Mouse (Mus musculus): ENCODE measurements around the gene Pex7.
A peak's percentile ranks its signal among the peaks of the same experiment; 100 is the strongest.
"Not testable (repeated sequence)": the region's sequence is repeated elsewhere in the genome, so short reads cannot be mapped to it uniquely, and the experiment has no call there.

Pex7 gene

GRCm38 (mm10) chr10:19933511-19934383 is 26.3 kb upstream of the Pex7 start:
- DNase-seq (ENCODE audit: low spot score) = peak; percentile 82

- no peak for DNase-seq (ENCODE audit: low spot score)
These were observed 25.5 kb upstream of the Pex7 start for GRCm38 (mm10) chr10:19932986-19933385.

DNA sequence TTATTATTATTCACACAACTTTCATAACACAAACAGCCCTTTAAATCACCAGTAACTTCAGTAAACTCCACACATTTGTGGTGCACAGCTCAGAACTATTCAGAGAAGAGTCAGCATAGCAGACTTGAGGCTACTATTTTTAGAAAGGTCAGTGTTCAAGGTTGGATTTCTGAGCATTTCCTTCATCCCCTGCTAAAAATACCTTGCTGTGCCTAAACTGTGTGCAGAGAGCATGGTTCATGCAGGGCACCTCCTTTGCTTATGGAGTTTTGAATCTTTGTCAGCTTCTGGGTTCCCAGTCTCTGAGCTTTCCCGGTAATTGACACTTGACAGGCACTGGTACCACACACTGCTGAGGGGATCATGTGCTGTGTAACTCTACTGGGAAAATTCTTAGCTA is 20.7 kb upstream of the Pex7 start:
- DNase-seq (ENCODE audit: low spot score) = no peak

GRCm38 (mm10) chr10:19926391-19926897 is 19.0 kb upstream of the Pex7 start:
- not testable (repeated sequence) for DNase-seq (ENCODE audit: low spot score)

DNA sequence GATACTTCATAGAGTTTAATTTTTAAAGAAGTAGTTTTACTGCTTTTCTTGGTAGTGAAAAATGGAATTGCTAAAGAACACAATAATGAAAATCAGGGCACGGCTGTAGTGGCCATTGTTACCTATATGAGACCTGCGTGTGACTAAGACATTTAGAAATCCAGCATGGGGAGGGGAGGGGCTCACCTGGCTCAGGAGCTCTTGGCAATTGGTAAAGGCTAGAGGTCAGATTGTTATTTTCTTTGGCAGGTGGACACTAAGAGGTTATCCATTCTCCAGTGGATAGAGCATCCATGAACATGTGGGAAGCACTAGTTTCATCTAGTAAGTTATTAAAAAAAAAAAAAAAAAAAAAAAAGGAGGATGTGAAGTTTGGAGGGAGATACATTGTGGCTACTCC is 16.8 kb upstream of the Pex7 start:
- no peak for DNase-seq (ENCODE audit: low spot score)

DNA sequence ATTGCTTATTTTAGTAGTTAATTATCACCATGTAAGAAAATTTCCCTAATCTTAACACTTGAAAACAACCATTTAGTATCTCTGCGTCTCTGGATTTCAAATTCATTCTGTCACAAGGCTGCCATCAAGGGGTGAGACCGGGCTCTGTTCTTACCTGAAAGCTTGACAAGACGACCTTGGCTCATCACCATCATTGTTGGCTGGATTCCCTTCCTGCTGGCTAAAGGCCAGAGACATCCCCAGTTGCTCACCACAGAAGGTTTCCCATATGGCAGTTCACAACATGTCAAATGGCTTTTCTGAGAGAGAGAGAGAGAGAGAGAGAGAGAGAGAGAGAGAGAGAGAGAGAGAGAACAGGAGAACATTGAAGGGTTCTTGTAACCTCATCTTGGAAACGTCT is 14.9 kb upstream of the Pex7 start:
- DNase-seq (ENCODE audit: low spot score) = no peak

DNA sequence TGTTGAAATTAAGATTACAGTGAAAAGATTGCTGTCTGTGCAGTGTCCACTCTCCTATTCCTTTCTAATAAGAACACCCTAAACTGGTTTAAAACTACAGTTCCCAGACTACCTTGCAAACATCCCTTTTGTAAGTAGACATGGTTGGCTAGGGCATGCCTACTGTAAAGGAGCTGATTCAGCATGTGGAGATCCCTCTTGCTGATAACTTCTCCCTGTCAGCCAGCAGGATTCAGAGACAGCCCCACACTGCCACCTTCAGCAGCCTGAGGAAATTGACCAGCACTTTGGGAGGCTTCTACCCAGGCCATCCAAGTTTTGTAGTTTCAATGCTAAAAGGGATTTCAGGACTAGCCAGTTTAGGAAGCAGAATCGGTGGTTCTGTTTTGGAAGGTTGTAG is 7.8 kb upstream of the Pex7 start:
- peak; percentile 58 for DNase-seq (ENCODE audit: low spot score)

- no peak for DNase-seq (ENCODE audit: low spot score)
These were observed 6.3 kb upstream of the Pex7 start for GRCm38 (mm10) chr10:19913806-19914205.

- DNase-seq (ENCODE audit: low spot score) = no peak
These were observed 4.1 kb upstream of the Pex7 start for GRCm38 (mm10) chr10:19911583-19911982.

DNA sequence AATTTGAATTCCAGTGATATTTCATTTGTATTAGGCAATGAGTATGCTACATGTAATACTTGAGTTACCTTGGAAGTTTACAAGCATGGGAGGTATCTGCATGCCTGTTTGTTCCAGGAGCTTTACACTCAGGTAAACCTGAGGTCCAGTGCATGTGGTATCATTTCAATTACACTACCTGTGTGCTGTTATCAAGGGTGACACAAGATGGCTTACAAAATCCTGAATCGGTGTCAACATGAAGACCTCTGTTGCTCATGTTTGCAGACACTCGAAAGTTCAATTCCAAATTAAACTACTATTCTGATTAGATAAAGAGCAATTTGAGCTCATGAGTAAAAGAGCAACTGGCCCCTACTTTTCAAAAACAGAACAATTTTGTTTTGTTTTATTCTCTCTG is 3.0 kb upstream of the Pex7 start:
- DNase-seq (ENCODE audit: low spot score) = no peak

DNA sequence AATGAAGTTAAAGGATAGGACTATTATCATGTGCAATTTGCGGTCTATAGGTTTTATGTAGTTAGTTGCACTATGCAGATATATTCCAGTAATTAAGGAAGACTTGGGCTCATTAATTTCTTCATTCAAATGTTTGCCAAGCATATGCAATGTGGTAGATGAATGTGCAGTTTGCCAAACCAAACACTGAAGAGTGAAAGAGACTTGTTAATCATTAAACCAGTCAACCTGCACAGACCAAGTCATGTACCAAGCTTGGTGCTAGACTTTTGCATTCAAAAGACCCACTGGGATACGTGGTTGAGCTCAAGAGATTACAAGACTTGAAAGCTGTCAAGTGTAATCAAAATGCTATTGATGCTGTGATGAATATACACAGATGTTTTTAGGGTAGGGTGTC is 587 bp upstream of the Pex7 start:
- no peak for DNase-seq (ENCODE audit: low spot score)

GRCm38 (mm10) chr10:19904077-19904820 is 3.2 kb downstream of the Pex7 start:
- DNase-seq (ENCODE audit: low spot score) = no peak

DNA sequence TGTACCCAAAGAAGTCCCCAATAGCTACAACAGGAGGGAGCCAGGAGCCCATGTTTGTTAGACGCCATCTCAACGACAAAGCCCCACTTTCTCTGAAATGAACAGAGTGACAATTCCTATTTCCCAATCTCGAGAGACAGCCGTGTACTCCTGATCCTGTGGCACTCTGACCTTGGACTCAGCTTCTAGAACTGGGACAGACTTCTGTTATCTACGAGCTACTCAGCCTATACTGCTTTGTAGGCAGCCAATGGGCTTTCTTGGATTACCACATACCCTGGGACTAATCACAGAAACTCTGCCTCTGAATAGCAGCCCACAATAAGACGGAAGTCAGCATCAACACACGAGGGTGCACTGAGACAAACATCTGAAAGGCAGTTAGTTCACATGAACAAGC is 5.5 kb downstream of the Pex7 start:
- DNase-seq (ENCODE audit: low spot score) = no peak

- no peak for DNase-seq (ENCODE audit: low spot score)
These were observed 7.3 kb downstream of the Pex7 start for GRCm38 (mm10) chr10:19900191-19900590.

DNA sequence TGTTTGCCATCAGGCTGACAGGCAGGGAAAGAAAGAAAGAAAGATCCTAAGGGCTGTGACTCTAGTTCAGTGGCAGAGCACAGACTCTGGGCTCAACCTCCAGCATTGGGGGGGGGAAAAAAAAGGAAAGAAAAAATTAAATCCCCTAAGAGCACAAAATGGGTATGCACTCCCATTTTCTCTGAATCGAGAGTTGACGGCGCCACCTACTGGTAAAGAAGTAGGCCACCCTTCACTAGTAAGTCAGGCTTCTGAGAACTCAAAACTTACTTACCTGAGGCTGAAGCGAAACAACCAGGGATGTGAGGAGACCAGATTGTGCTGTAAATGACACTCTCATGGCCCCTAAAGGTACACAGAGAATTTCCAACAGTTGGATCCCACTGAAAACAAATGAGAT is 13.5 kb downstream of the Pex7 start:
- no peak for DNase-seq (ENCODE audit: low spot score)

- no peak for DNase-seq (ENCODE audit: low spot score)
These were observed 14.3 kb downstream of the Pex7 start for GRCm38 (mm10) chr10:19893146-19893545.

DNA sequence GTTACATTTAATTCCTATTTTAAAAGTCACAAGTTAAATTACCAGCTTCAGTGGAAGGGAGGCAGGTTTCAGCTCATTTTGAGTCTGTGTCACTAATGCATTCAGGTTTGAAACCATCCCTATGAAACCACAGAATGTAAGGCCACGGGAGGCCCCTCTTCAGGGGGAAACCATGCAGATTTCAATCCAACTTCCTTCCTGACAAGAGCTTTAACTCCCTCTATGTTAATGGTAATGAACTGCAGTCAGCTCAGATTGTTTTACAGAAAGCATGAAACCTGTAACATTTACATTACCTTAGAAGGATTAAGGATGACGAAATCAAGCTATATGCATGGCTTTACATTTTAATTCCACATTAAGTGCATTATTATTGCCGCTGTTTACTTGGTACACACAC is 15.8 kb downstream of the Pex7 start:
- no peak for DNase-seq (ENCODE audit: low spot score)

- DNase-seq (ENCODE audit: low spot score) = no peak
These were observed 17.6 kb downstream of the Pex7 start for GRCm38 (mm10) chr10:19889908-19890307.

- no peak for DNase-seq (ENCODE audit: low spot score)
These were observed 21.2 kb downstream of the Pex7 start for GRCm38 (mm10) chr10:19886249-19886648.

DNA sequence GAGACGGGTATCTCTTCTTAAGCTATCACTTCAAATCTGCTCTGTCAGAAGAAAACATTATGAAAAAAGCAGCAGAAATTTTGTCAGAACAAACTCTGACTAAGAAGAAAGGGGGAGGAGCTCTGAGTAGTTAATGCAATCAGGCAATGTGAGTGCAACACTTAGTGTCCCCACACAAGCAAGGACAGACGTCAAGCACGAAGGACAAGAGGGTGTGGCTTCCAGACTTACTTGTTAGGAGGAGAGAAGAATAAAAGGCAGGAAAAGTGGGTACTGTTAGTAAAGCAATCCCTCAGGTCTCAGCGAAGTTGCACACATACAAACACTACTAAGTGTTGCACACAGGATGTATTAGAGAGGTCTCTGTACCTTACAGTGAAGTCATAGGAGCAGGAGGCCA is 23.1 kb downstream of the Pex7 start:
- DNase-seq (ENCODE audit: low spot score) = no peak

- no peak for DNase-seq (ENCODE audit: low spot score)
These were observed 27.1 kb downstream of the Pex7 start for GRCm38 (mm10) chr10:19880437-19880836.

- DNase-seq (ENCODE audit: low spot score) = no peak
These were observed 28.3 kb downstream of the Pex7 start for GRCm38 (mm10) chr10:19879161-19879560.

DNA sequence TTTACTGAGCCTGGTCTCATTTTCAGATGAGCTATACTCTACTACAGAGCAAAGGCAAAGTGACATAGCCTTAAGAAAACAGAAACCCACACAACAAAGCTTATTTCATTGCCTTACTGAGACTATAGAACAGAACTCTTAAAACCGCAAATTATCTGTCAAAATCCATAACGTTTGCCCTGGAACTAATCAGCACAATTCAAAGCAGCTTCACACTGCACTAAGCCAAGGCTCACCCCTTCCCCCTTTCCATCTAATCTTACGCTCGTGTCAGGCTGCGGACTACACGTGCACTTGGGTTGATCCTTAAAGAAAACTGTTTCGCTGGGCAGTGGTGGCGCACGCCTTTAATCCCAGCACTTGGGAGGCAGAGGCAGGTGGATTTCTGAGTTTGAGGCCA is 29.8 kb downstream of the Pex7 start:
- no peak for DNase-seq (ENCODE audit: low spot score)

Measured in yolk sac, embryonic 10.5 days (tissue).